12 mouse cellular contexts compared by ENCODE assay signal in genomic region chr11:25848824-25849644, GRCm38 (mm10).
A peak's percentile ranks its signal among the peaks of the same experiment; 100 is the strongest.
DNase-seq lines count a peak whose midpoint lies in the region; ATAC-seq and TF ChIP-seq lines count a peak whose summit lies in the region.
"Had no signal": no experiment of that assay in that cellular context is flagged by ENCODE, and none has a peak within 500 bp of the region (broad histone marks: within the 10 kb centered on the region; RNA-seq: fewer than 3 reads in every experiment).

No protein-coding gene starts in this region.

- peak overlapping the region; percentile 30 for H3K4me2 ChIP-seq in myocyte (ENCODE audit: low read depth)
- H3K4me2 ChIP-seq in hindbrain, embryonic 11.5 days (replicated peaks; ENCODE audit: low read depth, low read length), result no peak overlapping the region
- H3K4me2 ChIP-seq: kidney, embryonic 15.5 days; limb, embryonic 15.5 days; lung, embryonic 14.5 days had no signal

- WGBS in hindbrain, embryonic 11.5 days, result 57% methylated on average over 14 of the region's 14 CpGs

- H3K4me3 ChIP-seq in left cerebral cortex, adult 2 months, result no peak overlapping the region
- no peak overlapping the region for H3K4me3 ChIP-seq in myocyte
- H3K4me3 ChIP-seq in hindbrain, embryonic 11.5 days (ENCODE audit: low read depth, low read length), result no peak overlapping the region
- H3K4me3 ChIP-seq: kidney, embryonic 15.5 days; limb, embryonic 15.5 days had no signal

- no peak overlapping the region for H3K9ac ChIP-seq in hindbrain, embryonic 11.5 days (ENCODE audit: low read depth, low read length)
- H3K9ac ChIP-seq: kidney, embryonic 15.5 days; limb, embryonic 15.5 days; lung, embryonic 14.5 days had no signal

- DNase-seq in frontal cortex, postnatal 25 days (ENCODE audit: low spot score in 2 of 2), result no peak
- no peak for DNase-seq in left cerebral cortex, adult 2 months (ENCODE audit: extremely low spot score in 1 of 2, low spot score in 2 of 2)
- DNase-seq in left cerebral cortex, postnatal 10 days (ENCODE audit: extremely low spot score in 1 of 2, low spot score in 2 of 2), result no peak
- DNase-seq in brain, adult 2 months (ENCODE audit: low read depth, low spot score), result peak; percentile 43
- no peak for DNase-seq in hindbrain, embryonic 11.5 days (ENCODE audit: low spot score)
- no peak for DNase-seq in ovary, adult 18-20 months (ENCODE audit: low spot score)
- DNase-seq: adrenal gland, postnatal 10 days; lung, embryonic 14.5 days had no signal

- peaks cover 4% of the 10 kb centered on the region; the same call in 1 of the 2 replicates for H3K4me1 ChIP-seq in hindbrain, embryonic 11.5 days (replicated peaks; ENCODE audit: control insufficient read depth, insufficient read depth, low read length)
- H3K4me1 ChIP-seq: kidney, embryonic 15.5 days; limb, embryonic 15.5 days had no signal

- H3K9me3 ChIP-seq in hindbrain, embryonic 11.5 days (ENCODE audit: control insufficient read depth, low read length), result no peaks in the 10 kb centered on the region
- H3K9me3 ChIP-seq: kidney, embryonic 15.5 days; limb, embryonic 15.5 days had no signal

- no peak for TF ChIP-seq CTCF in left cerebral cortex, adult 2 months (IDR thresholded peaks at IDR 0.05)

- peak; percentile 81 for ATAC-seq in frontal cortex, adult (ENCODE audit: low TSS enrichment)
- ATAC-seq in hindbrain, embryonic 11.5 days (ENCODE audit: low FRiP score), result no peak

- H3K36me3 ChIP-seq in myocyte (ENCODE audit: control insufficient read depth, insufficient read depth), result no peaks in the 10 kb centered on the region
- no peaks in the 10 kb centered on the region for H3K36me3 ChIP-seq in hindbrain, embryonic 11.5 days (ENCODE audit: control insufficient read depth, insufficient read depth, low read length)
- H3K36me3 ChIP-seq: kidney, embryonic 15.5 days; limb, embryonic 15.5 days had no signal

- no peaks in the 10 kb centered on the region for H3K27me3 ChIP-seq in myocyte (ENCODE audit: control insufficient read depth, insufficient read depth, insufficient read length)
- H3K27me3 ChIP-seq in hindbrain, embryonic 11.5 days (ENCODE audit: control insufficient read depth, insufficient read depth, low read length), result no peaks in the 10 kb centered on the region
- H3K27me3 ChIP-seq: kidney, embryonic 15.5 days; limb, embryonic 15.5 days had no signal

- H3ac ChIP-seq in myocyte (ENCODE audit: control insufficient read depth, insufficient read length), result no peak overlapping the region

- no peak for TF ChIP-seq POLR2A in myocyte (IDR thresholded peaks at IDR 0.05; ENCODE audit: insufficient read length, low read depth)

- intact Hi-C loops in left cerebral cortex, adult 2 months (cut with DNase I), result no loop called here
- intact Hi-C loops in left cerebral cortex, postnatal 10 days (cut with DNase I), result no loop called here

- peak overlapping the region; percentile 62 for H3K27ac ChIP-seq in left cerebral cortex, adult 2 months
- no peak overlapping the region for H3K27ac ChIP-seq in hindbrain, embryonic 11.5 days (ENCODE audit: low read depth, low read length)
- H3K27ac ChIP-seq: kidney, embryonic 15.5 days; limb, embryonic 15.5 days had no signal

- H3K79me2 ChIP-seq in myocyte (ENCODE audit: control insufficient read depth, insufficient read depth), result no peaks in the 10 kb centered on the region

TF ChIP-seq in myocyte, 11 proteins besides CTCF, POLR2A, EP300 and RAD21:
- TF ChIP-seq TCF3 (IDR thresholded peaks at IDR 0.05; ENCODE audit: insufficient read length, low read depth), result no peak
- TF ChIP-seq REST (IDR thresholded peaks at IDR 0.05; ENCODE audit: insufficient read depth, insufficient read length), result no peak
- TF ChIP-seq POLR2AphosphoS2 (IDR thresholded peaks at IDR 0.05; ENCODE audit: insufficient read length, low read depth), result no peak
- no peak for TF ChIP-seq MAX (IDR thresholded peaks at IDR 0.05; ENCODE audit: low read depth)
- TF ChIP-seq TCF12 (IDR thresholded peaks at IDR 0.05; ENCODE audit: insufficient read depth, poor library complexity, severe bottlenecking), result no peak
- TF ChIP-seq MYOG (IDR thresholded peaks at IDR 0.05; ENCODE audit: control insufficient read depth in 1 of 3, insufficient read depth in 1 of 3, insufficient read length in 2 of 3, low read depth in 2 of 3), result no peak
- no peak for TF ChIP-seq CEBPB (IDR thresholded peaks at IDR 0.05; ENCODE audit: insufficient read depth, poor library complexity, severe bottlenecking)
- TF ChIP-seq E2F4 (IDR thresholded peaks at IDR 0.05; ENCODE audit: insufficient read depth), result no peak
- no peak for TF ChIP-seq MYOD1 (IDR thresholded peaks at IDR 0.05; ENCODE audit: control insufficient read depth in 1 of 3, insufficient read length in 2 of 3, low read depth in 2 of 3)
- no peak for TF ChIP-seq USF1 (IDR thresholded peaks at IDR 0.05; ENCODE audit: low read depth)
- TF ChIP-seq SRF (IDR thresholded peaks at IDR 0.05; ENCODE audit: control insufficient read depth, insufficient read length, low read depth), result no peak
